Mouse (Mus musculus): ENCODE results near the gene Ccl21a.
"Not testable (repeated sequence)": the region's sequence is repeated elsewhere in the genome, so short reads cannot be mapped to it uniquely, and the experiment has no call there.

The Ccl21a gene

GRCm38 (mm10) chr4:42773893-42774292 is at the start of gene Ccl21a:
Ccl21a (minus strand) TSS chr4:42773993.
- not testable (repeated sequence) for DNase-seq (ENCODE audit: low spot score in 2 of 2)

- DNase-seq (ENCODE audit: low spot score in 2 of 2) = not testable (repeated sequence)
Observed at GRCm38 (mm10) chr4:42756477-42756876, 17.3 kb downstream of the Ccl21a start, which contains the start of gene Ccl19. Ccl19 (minus strand) TSS chr4:42756577.

- DNase-seq (ENCODE audit: low spot score in 2 of 2) = not testable (repeated sequence)
Observed at GRCm38 (mm10) chr4:42735245-42735644, 38.5 kb downstream of the Ccl21a start, which contains the start of gene 4930578G10Rik. 4930578G10Rik (plus strand) TSS chr4:42735545.
